Mouse (Mus musculus) liver, embryonic 15.5 days (tissue): ENCODE results near the gene Nts. TPM values are rescaled to one million over a fixed set of nuclear protein-coding genes. Genes with fewer than 3 reads are reported as not detected.
"Not testable (repeated sequence)": the region's sequence is repeated elsewhere in the genome, so short reads cannot be mapped to it uniquely, and the experiment has no call there.

ENCODE experiments used
- ATAC-seq: fragments of 200-750 bp; cut with Nextera tagmentation; 2 replicates; pipeline ENCODE4 v1.8.0; 2017; ENCODE audit warnings: moderate number of reproducible peaks, mild to moderate bottlenecking, moderate library complexity; ENCODE audit not compliant: insufficient read depth
- H3K27ac ChIP-seq: fragments of 300-500 bp; sonication (generic); replicated peaks from 2 replicates; pipeline ENCODE4 v1.5.1; 2015; ENCODE audit warnings: mild to moderate bottlenecking, inconsistent platforms
- H3K27me3 ChIP-seq: fragments of 300-500 bp; sonication (generic); 2 replicates; pipeline ENCODE4 v1.6.1; 2015; ENCODE audit warnings: mild to moderate bottlenecking, inconsistent platforms
- H3K36me3 ChIP-seq: fragments of 300-500 bp; sonication (generic); replicated peaks from 2 replicates; pipeline ENCODE4 v1.6.1; 2015; ENCODE audit warnings: moderate library complexity, mild to moderate bottlenecking, inconsistent platforms
- H3K4me1 ChIP-seq: fragments of 300-500 bp; sonication (generic); replicated peaks from 2 replicates; pipeline ENCODE4 v1.6.1; 2015; ENCODE audit warnings: inconsistent platforms
- H3K4me2 ChIP-seq: fragments of 300-500 bp; sonication (generic); 2 replicates; pipeline ENCODE4 v1.6.1; 2015; ENCODE audit warnings: moderate library complexity, mild to moderate bottlenecking, inconsistent platforms
- H3K4me3 ChIP-seq: fragments of 300-500 bp; sonication (generic); replicated peaks from 2 replicates; pipeline ENCODE4 v1.5.1; 2015; ENCODE audit warnings: mild to moderate bottlenecking, inconsistent platforms
- H3K9ac ChIP-seq: fragments of 300-500 bp; sonication (generic); 2 replicates; pipeline ENCODE4 v1.6.1; 2015; ENCODE audit warnings: moderate library complexity, mild to moderate bottlenecking, inconsistent platforms
- H3K9me3 ChIP-seq: fragments of 300-500 bp; sonication (generic); replicated peaks from 2 replicates; pipeline ENCODE4 v1.6.1; 2016; ENCODE audit warnings: inconsistent platforms
- WGBS: fragments of 180-500 bp; shearing (Covaris S2); methylation state at CpG from one replicate; pipeline ENCODE4 v1.1.7; 2015; ENCODE audit warnings: mixed read lengths; ENCODE audit not compliant: insufficient replicate concordance; 5-methylcytosine and 5-hydroxymethylcytosine counted together
- polyA plus RNA-seq: library from polyadenylated mRNA; unstranded; fragments of >200 nt; fragmentation: Nextera tagmentation; extraction: Ambion mirVana; gene quantifications from 2 replicates; pipeline ENCODE4 v1.2.1, GENCODE M21; 2015

Gene Nts
- polyA plus RNA-seq, 1 experiment from 2014 or later: 0.07 TPM

DNA sequence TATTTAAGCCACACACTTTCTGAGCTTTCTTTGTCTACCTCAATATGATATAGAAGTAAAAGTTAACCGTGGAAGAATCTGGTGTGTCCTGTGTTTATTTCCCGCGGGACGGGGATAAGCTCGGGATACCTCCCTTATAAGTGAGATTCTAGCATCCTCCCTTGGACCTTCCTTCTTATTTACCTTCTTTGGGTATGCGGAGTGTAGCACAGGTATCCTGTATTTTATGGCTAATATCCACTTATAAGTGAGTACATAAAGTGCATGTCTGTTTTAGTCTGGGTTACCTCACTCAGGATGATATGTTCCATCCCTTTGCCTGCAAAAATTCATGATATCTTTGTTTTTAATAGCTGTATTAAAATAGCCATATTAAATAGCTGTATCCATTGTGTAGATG is 54.8 kb downstream of the Nts start:
- 29% methylated on average over 6 of the region's 6 CpGs for WGBS
- ATAC-seq, H3K4me2 ChIP-seq, H3K36me3 ChIP-seq, H3K9me3 ChIP-seq, H3K27ac ChIP-seq, H3K4me3 ChIP-seq, H3K27me3 ChIP-seq, H3K4me1 ChIP-seq, H3K9ac ChIP-seq: not testable (repeated sequence)

DNA sequence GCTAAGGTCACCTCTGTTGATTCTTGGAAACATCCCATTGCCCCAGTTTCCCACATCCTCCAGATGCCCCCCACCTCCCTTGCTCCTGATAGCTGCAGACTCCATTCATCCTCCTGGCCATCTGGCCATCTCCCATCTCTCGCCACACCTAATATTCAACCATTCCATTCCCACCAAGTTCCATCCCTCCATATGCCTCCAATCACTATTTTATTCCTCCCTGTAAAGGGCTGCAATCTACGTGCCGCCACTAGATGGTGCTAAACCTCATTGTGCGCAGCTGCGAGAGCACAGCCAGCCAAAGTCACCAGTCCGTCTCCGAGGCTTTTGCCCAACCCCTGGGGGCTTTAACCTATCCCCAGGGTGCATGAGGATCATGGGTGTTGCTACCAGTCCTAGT is 55.2 kb downstream of the Nts start:
- not testable (repeated sequence) for ATAC-seq, H3K9me3 ChIP-seq, H3K4me2 ChIP-seq, H3K4me3 ChIP-seq, H3K9ac ChIP-seq, H3K27me3 ChIP-seq, H3K27ac ChIP-seq, H3K36me3 ChIP-seq, H3K4me1 ChIP-seq
- WGBS: 2% methylated on average over 7 of the region's 7 CpGs

Other genes starting within 250 kb of the Nts start
- gene Rassf9, start 21.7 kb upstream of the Nts start, polyA plus RNA-seq: 0.06 and 0.09 TPM in 2 replicates